Mouse (Mus musculus) midbrain, embryonic 12.5 days (tissue): ENCODE data around the gene Cdk15. TPM values are rescaled to one million over a fixed set of nuclear protein-coding genes. Genes with fewer than 3 reads are reported as not detected.
A peak's percentile ranks its signal among the peaks of the same experiment; 100 is the strongest.

Source experiments
- ATAC-seq: fragments of 200-750 bp; cut with Nextera tagmentation; 2 replicates; pipeline ENCODE4 v1.8.0; 2017; ENCODE audit warnings: low read depth, moderate TSS enrichment, moderate library complexity; ENCODE audit not compliant: low FRiP score
- H3K27ac ChIP-seq: fragments of 300-500 bp; sonication (generic); replicated peaks from 2 replicates; pipeline ENCODE4 v1.5.1; 2016; ENCODE audit warnings: mild to moderate bottlenecking
- H3K27me3 ChIP-seq: fragments of 300-500 bp; sonication (generic); 2 replicates; pipeline ENCODE4 v1.6.1; 2016; ENCODE audit warnings: mild to moderate bottlenecking
- H3K36me3 ChIP-seq: fragments of 300-500 bp; sonication (generic); 2 replicates; pipeline ENCODE4 v1.6.1; 2016
- H3K4me1 ChIP-seq: fragments of 300-500 bp; sonication (generic); 2 replicates; pipeline ENCODE4 v1.6.1; 2016
- H3K4me2 ChIP-seq: fragments of 300-500 bp; sonication (generic); replicated peaks from 2 replicates; pipeline ENCODE4 v1.6.1; 2016; ENCODE audit warnings: mild to moderate bottlenecking, moderate library complexity
- H3K4me3 ChIP-seq: fragments of 300-500 bp; sonication (generic); 2 replicates; pipeline ENCODE4 v1.5.1; 2016; ENCODE audit warnings: mild to moderate bottlenecking
- H3K9ac ChIP-seq: fragments of 300-500 bp; sonication (generic); replicated peaks from 2 replicates; pipeline ENCODE4 v1.6.1; 2016; ENCODE audit warnings: mild to moderate bottlenecking, moderate library complexity
- H3K9me3 ChIP-seq: fragments of 300-500 bp; sonication (generic); 2 replicates; pipeline ENCODE4 v1.6.1; 2016; ENCODE audit warnings: mild to moderate bottlenecking
- WGBS: fragments of 180-500 bp; shearing (Covaris S2); methylation state at CpG from one replicate; pipeline ENCODE4 v1.1.7; 2016; 5-methylcytosine and 5-hydroxymethylcytosine counted together
- polyA plus RNA-seq: library from polyadenylated mRNA; unstranded; fragments of >200 nt; fragmentation: Nextera tagmentation; extraction: Ambion mirVana; gene quantifications from 2 replicates; pipeline ENCODE4 v1.2.1, GENCODE M21; 2016

Cdk15 gene
- polyA plus RNA-seq, 1 experiment from 2014 or later: 0.28 TPM

DNA sequence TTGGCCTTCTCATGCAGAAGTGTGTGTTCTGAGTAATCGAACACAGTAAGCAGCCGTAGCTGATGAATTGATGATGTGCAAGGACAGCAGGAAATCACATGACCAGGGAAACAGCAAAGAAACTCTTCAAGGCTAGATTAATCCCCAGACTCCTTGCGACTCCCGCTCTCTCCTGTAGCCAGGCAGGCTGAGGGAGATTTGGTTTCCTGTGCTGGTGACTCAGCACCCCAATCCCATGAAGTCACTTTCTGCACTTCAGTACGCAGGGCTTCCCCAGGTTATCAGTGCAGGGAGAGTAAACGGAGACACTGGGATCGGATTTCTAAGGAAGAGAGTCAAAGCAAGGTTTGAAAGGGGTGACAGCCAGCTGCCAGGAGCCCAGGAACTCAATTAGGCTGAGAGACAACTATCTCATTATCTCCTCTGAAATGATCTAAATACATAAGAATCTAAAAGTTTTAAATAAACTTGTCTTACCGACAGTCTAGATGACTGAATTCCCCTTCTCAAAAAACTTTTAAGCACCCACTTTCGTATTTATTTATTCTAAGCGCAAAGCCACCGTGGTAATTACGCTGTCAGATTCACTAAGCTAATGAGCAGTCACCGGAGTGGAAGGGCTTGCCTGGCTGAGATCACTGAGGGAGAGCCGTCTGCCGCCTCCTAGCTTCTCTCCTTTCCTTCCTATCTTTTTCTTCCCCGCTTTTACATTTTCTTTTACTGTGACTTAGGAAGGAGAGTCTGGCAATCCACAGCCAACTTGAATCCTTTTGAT lies 84.3 kb downstream of the Cdk15 start:
- peak overlapping the region; percentile 64 for H3K27ac ChIP-seq

DNA sequence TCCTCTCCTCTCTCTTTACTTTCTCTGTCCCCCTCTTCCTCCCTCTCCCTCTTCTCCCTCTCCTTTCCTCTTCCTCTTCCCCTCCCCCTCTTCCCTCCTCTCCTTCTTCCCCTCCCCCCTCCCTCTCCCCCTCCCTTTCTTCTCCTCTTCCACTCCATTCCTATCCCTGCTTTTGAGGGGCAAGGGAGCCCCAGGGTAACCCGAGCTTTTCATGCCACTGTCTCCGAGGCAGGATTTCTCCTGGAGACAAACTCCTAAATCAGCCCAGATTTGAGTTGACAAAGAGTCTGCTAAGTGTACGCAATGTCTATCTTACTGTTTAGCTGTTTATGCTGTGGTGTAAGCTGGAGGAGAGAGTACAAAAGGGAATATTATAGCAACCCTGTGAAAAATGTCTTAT lies 85.0 kb downstream of the Cdk15 start:
- Histone ChIP-seq H3K27me3 (peaks cover 5% of the 10 kb centered on the region), H3K9me3 (0 out of 2 replicates have a peak, but pooled peaks cover 3% of the 10 kb centered on the region), H3K4me3 (no peak overlapping the region), H3K36me3 (no peaks in the 10 kb centered on the region), H3K9ac (no peak overlapping the region), H3K4me2 (peak overlapping the region; percentile 40), H3K27ac (peak overlapping the region; percentile 64), H3K4me1 (peaks cover 21% of the 10 kb centered on the region)
- ATAC-seq: 0 out of 2 replicates have a peak, but pooled peaks have one; percentile 41
- WGBS: 13% methylated on average over 3 of the region's 3 CpGs

More for the DNA sequence above, 84.3 kb downstream of the Cdk15 start:
- peak overlapping the region; percentile 12; the same call in 1 of the 2 replicates for H3K4me3 ChIP-seq
- H3K4me2 ChIP-seq: peak overlapping the region; percentile 40
- 0 out of 2 replicates have a peak, but pooled peaks cover 3% of the 10 kb centered on the region for H3K9me3 ChIP-seq
- peak; percentile 81 for ATAC-seq
- no peak overlapping the region for H3K9ac ChIP-seq
- no peaks in the 10 kb centered on the region for H3K36me3 ChIP-seq
- H3K27me3 ChIP-seq: peaks cover 6% of the 10 kb centered on the region
- 4% methylated on average over 16 of the region's 16 CpGs for WGBS
- peaks cover 21% of the 10 kb centered on the region for H3K4me1 ChIP-seq

DNA sequence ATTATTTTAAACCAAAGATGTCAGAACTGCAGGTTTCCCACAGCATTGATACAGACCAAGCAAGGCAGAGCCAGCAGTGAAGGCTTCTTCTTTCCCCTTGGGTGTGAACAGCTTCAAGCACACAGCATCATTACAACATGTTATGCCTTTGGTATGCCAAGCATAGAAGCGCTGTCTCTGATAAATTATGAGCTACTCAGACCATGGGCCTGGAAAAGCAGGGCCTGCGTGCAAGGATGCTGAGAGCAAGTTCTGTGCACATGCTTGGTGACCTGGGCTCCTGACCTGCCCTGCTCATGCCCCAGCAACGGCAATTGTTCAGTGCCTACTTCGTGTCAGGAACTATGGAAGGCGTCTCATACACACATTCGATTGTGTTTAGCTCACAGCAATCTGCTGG lies 85.4 kb downstream of the Cdk15 start:
- Histone ChIP-seq H3K4me3 (no peak overlapping the region), H3K27me3 (peaks cover 3% of the 10 kb centered on the region; the same call in 1 of the 2 replicates), H3K9me3 (0 out of 2 replicates have a peak, but pooled peaks cover 3% of the 10 kb centered on the region), H3K4me2 (no peak overlapping the region), H3K9ac (no peak overlapping the region), H3K4me1 (peaks cover 21% of the 10 kb centered on the region), H3K36me3 (no peaks in the 10 kb centered on the region), H3K27ac (peak overlapping the region; percentile 64)
- ATAC-seq: no peak
- 65% methylated on average over 6 of the region's 6 CpGs for WGBS

DNA sequence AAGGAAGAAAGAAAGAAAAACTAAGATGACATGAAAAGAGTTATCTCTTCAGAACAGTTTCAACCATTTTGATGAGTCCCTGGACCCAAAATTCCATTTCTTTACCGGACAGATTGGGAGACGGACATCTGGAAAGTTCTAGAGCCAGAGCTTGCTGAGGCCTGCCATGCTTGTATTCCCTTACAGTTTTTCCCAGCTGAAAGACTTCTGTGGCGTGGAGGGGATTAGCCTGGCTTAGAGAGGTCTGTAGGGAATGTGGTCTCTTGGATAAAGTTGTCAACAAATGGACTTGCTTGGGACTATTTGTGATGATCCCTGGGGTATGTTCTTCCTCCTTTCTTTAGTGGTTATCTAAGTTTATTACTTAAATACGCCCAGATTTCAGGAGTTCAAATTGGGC lies 96.0 kb downstream of the Cdk15 start:
- WGBS: 68% methylated on average over 4 of the region's 4 CpGs

DNA sequence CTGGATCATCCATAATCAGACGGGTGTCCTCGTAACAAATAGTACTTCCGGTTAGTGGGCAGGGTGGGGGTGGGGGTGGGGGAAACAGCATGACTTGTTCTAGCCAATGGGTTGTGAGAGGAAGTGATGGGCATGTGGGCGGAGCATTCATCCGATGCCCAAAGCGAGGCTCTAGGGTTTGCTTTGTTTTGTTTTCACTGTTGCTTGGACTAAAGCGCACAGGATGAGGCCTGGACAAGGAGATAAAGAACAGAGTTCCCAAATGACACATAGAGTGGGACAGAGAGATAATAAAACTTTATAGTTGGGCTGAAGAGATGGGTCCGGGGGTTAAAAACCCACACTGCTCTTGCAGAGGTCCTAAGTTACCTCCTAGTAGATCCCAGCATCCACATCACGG lies 98.7 kb downstream of the Cdk15 start:
- WGBS: 92% methylated on average over 9 of the region's 9 CpGs
- no peak for ATAC-seq

More for the DNA sequence above, 96.0 kb downstream of the Cdk15 start:
- no peaks in the 10 kb centered on the region for H3K4me1 ChIP-seq
- no peak for ATAC-seq
- H3K4me3 ChIP-seq: no peak overlapping the region
- no peak overlapping the region for H3K4me2 ChIP-seq
- no peaks in the 10 kb centered on the region for H3K36me3 ChIP-seq
- no peak overlapping the region for H3K27ac ChIP-seq
- H3K9me3 ChIP-seq: no peaks in the 10 kb centered on the region
- no peaks in the 10 kb centered on the region for H3K27me3 ChIP-seq
- H3K9ac ChIP-seq: no peak overlapping the region

DNA sequence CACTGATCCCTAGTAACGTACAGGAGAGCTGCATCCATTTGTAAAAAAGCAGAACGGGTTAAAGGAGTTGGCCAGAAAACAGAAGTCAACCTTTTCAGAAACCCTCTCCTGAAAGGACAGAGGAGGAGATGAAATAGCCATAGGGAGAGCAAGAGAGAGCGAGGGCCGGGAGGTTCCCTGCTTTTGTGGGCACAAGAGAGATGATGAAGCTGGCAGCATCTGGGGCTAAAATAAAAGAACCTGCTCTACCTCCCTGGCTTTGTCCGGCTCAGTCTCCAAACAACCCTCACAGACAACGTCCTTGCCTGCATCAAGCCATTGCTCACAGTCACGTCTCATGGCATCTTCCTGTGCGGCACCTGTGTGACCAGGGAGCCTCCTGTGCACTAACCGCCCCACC lies 102.4 kb downstream of the Cdk15 start:
- H3K4me2 ChIP-seq: no peak overlapping the region
- no peaks in the 10 kb centered on the region for H3K27me3 ChIP-seq
- no peak overlapping the region for H3K27ac ChIP-seq
- no peak for ATAC-seq
- H3K4me1 ChIP-seq: 0 out of 2 replicates have a peak, but pooled peaks cover 2% of the 10 kb centered on the region
- no peaks in the 10 kb centered on the region for H3K9me3 ChIP-seq
- no peak overlapping the region for H3K9ac ChIP-seq
- H3K36me3 ChIP-seq: no peaks in the 10 kb centered on the region
- WGBS: 89% methylated on average over 9 of the region's 9 CpGs
- no peak overlapping the region for H3K4me3 ChIP-seq

More for the DNA sequence above, 98.7 kb downstream of the Cdk15 start:
- no peaks in the 10 kb centered on the region for H3K4me1 ChIP-seq
- no peak overlapping the region for H3K9ac ChIP-seq
- H3K27me3 ChIP-seq: no peaks in the 10 kb centered on the region
- no peak overlapping the region for H3K27ac ChIP-seq
- H3K4me3 ChIP-seq: no peak overlapping the region
- no peaks in the 10 kb centered on the region for H3K36me3 ChIP-seq
- H3K9me3 ChIP-seq: no peaks in the 10 kb centered on the region
- no peak overlapping the region for H3K4me2 ChIP-seq

DNA sequence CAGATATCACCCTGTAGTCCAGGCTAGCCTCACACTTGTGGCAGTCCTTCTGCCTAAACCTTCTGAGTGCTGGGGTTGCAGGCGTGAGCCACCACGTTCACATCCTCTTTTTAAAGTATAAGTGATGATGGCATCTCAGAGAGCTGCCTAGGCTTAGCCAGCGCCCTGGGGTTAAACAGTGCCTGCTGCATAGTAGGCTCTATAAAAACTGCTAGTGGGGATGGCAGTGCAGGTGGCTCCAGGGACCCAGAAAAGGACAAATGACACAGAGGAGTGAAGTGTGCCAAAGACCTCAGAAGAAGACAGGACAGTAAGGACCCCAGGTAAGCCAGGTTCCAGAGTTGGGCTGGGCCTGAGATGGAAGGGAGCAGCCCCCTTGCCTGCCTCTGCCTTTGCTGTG lies 104.1 kb downstream of the Cdk15 start:
- Histone ChIP-seq H3K9ac (no peak overlapping the region), H3K36me3 (no peaks in the 10 kb centered on the region), H3K27me3 (no peaks in the 10 kb centered on the region), H3K4me1 (0 out of 2 replicates have a peak, but pooled peaks cover 2% of the 10 kb centered on the region), H3K27ac (no peak overlapping the region), H3K4me2 (no peak overlapping the region), H3K9me3 (no peaks in the 10 kb centered on the region), H3K4me3 (no peak overlapping the region)
- ATAC-seq: no peak
- 70% methylated on average over 3 of the region's 3 CpGs for WGBS

DNA sequence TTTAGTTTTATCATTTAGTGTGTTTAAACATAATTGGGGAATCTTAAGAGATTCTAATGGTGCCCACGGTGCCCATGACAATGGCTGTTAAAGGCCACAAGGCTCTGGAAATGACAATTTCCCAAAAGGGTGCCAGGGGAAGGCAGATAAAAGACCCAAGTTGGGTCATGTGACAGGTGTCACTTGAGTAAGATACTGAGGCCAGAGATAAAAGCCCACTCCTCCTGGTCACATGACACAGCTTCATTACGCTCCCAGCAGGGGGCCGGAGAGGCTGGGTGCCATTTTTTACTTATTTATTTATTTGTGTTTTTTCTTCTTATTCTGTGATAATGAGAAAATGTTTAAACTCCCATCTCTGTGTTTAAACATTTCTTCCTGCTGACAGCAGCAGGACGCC lies 104.8 kb downstream of the Cdk15 start:
- no peak overlapping the region for H3K4me3 ChIP-seq
- H3K4me2 ChIP-seq: no peak overlapping the region
- 0 out of 2 replicates have a peak, but pooled peaks cover 2% of the 10 kb centered on the region for H3K4me1 ChIP-seq
- no peaks in the 10 kb centered on the region for H3K36me3 ChIP-seq
- ATAC-seq: no peak
- no peaks in the 10 kb centered on the region for H3K9me3 ChIP-seq
- WGBS: 72% methylated on average over 4 of the region's 4 CpGs
- H3K9ac ChIP-seq: no peak overlapping the region
- no peak overlapping the region for H3K27ac ChIP-seq
- no peaks in the 10 kb centered on the region for H3K27me3 ChIP-seq

DNA sequence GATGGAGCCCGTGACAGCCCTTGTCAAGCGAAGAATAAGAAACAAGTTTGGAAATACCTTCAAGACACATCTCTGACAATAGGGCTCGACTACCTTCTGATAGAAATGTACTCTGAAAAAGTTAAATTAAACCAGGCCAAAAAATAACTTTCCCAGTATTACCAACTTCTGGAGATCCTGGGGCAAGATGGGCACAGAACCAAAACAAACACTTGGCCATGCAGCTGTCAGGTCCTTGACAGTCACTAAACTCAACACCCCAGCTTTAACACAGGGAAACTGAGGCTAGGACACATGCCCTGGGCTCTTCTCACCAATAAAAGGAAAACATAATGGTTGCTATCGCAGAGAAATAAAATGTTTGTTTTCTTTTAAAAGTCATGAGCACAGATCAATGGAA lies 105.3 kb downstream of the Cdk15 start:
- Histone ChIP-seq H3K36me3 (no peaks in the 10 kb centered on the region), H3K4me2 (no peak overlapping the region), H3K27me3 (0 out of 2 replicates have a peak, but pooled peaks cover under 1% of the 10 kb centered on the region), H3K4me1 (0 out of 2 replicates have a peak, but pooled peaks cover 2% of the 10 kb centered on the region), H3K9me3 (no peaks in the 10 kb centered on the region), H3K4me3 (no peak overlapping the region), H3K9ac (no peak overlapping the region), H3K27ac (no peak overlapping the region)
- 90% methylated on average over 4 of the region's 4 CpGs for WGBS
- no peak for ATAC-seq

DNA sequence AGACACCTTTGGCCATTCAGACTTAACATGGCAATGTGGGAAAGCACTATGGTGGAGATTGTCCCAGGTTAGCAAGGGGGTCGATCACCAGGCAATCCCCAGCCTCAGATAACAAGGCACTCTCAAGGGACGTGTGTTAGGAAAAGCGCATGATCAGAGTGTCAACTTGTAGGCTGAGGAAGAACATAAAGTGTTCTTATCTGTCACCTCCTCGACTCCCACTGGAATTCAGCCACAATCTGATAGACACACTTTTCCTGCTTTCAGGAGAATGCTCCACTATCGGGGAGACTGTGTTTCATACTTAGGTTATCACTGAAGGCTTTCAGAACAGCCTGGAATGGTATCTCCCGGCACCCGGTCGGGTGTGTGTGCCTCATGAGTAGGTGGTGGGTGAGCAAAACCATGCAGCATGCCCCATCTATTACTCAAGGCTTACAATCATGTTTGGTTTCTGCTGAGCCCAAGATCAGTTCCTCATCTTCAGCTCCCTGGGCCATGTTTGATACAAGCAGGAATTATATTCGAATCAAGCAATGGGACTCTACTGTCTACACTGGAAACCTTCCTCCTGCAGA lies 107.8 kb downstream of the Cdk15 start:
- no peak overlapping the region for H3K4me3 ChIP-seq
- H3K4me2 ChIP-seq: no peak overlapping the region
- H3K27ac ChIP-seq: no peak overlapping the region
- H3K27me3 ChIP-seq: 0 out of 2 replicates have a peak, but pooled peaks cover 10% of the 10 kb centered on the region
- no peaks in the 10 kb centered on the region for H3K9me3 ChIP-seq
- H3K4me1 ChIP-seq: peaks cover 14% of the 10 kb centered on the region; the same call in 1 of the 2 replicates
- ATAC-seq: no peak
- no peak overlapping the region for H3K9ac ChIP-seq
- WGBS: 88% methylated on average over 9 of the region's 9 CpGs
- no peaks in the 10 kb centered on the region for H3K36me3 ChIP-seq

DNA sequence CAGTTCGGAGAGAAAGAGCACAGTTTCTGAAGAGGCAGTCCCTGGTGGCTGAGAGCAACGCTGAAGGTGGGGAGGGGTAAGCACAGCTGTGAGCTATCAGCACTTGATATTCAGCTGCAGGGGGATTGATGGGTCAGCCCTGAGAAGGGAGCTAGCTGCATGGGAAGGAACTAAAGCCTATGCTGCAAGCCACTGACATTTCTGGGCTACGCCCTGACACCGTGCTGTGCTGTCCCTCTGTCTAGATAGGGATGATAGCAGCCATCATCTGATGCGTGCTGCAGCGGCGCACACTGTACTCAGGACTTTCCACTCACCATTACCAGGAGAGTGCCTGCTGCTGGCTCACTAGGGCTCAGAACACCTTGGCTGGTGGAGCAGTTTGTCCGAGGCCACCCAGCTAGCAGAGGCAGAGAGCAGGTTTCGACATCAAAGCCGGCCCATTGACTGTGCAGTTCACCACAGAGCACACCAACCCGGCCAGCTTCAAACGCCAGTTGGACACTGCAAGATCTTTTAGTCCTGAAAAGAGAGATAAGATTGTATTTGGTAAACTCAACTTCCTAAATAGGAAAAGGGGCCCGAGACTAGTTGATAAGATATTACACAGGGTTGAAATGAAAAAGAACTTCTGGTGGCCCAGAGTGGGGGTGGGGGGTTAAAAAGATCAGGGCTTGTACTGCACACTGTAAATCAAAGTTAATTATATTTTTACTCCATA lies 111.4 kb downstream of the Cdk15 start:
- ATAC-seq: no peak
- H3K27ac ChIP-seq: no peak overlapping the region
- WGBS: 39% methylated on average over 13 of the region's 13 CpGs
- no peaks in the 10 kb centered on the region for H3K9me3 ChIP-seq
- no peak overlapping the region for H3K4me2 ChIP-seq
- H3K27me3 ChIP-seq: 0 out of 2 replicates have a peak, but pooled peaks cover 10% of the 10 kb centered on the region
- H3K4me3 ChIP-seq: no peak overlapping the region
- H3K9ac ChIP-seq: no peak overlapping the region
- H3K36me3 ChIP-seq: no peaks in the 10 kb centered on the region
- peaks cover 12% of the 10 kb centered on the region; the same call in 1 of the 2 replicates for H3K4me1 ChIP-seq
